Mouse (Mus musculus) embryo, embryonic 10.5 days (tissue): ENCODE data around the gene Dchs1.
A peak's percentile ranks its signal among the peaks of the same experiment; 100 is the strongest.

Experiments
- DNase-seq: peaks from one replicate; pipeline ENCODE4 v3.0.0-alpha.2; 2015; ENCODE audit warnings: low spot score

The Dchs1 gene

DNA sequence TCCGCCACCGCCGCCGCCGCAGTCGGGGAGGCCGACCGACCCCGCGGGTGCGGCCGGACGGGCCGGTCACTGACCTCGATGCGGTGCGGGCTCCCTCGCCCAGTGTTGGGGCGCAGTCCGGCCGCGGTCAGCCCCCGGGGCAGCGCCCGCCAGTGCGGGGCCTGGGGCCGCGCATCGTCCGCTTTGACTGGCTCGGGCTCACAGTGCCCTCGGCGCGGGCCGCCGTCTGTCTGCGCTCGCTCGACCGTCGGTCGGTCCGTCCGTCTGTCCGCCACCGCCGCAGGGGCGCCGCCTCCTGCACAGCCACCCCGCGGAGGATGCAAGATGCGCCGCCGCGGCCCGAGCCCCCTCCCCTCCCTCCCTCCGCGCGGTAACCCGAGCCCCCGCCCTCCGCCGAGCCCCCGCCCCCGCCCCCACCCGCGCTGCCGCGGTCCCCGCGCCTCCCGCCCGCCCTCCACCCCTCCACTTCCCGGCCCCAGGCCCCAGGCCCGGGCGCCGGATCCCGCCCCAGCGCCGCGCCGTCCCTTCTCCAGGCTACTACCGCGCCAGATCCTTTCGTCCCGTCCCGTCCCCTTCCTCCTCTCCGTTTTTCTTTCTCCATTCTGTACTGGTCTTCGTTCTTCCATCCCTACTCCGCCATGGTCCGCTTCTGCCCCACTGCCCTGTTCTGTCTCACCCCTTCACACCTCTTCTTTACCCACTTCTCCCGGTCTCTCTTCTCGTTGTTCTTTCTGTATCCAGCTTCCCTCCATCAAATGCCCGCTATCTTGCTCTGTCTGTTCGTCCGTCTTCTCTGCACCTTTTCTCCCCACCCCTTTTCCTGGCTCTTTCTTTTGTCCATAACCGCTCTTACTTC, at the start of gene Dchs1:
Dchs1 (minus strand) TSS at position 370 of the 856 bp plus-strand sequence.
- peak; percentile 59 for DNase-seq

DNA sequence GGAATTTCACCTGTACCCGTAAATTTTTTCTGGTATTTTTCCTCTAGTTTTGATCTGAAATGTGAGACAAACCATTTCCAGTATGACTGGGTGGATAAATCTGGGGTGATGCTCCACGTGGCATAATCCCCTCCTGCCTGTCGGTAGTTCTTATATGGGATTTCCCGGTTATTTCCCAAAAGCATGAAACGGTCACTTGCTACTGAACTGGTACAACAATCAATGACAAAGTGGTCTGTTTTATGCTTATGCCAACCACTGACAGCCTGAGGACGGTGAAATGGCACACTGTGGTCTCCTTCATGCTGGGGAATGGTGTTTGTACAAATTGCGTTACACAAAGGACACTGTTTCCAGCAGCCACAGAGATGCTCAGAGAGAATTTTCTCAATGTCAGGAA, 36.8 kb upstream of the Dchs1 start:
- DNase-seq = no peak

GRCm38 (mm10) chr7:105818483-105818882, 31.0 kb upstream of the Dchs1 start:
- peak; percentile 75 for DNase-seq

- peak; percentile 34 for DNase-seq
These were observed 29.3 kb upstream of the Dchs1 start for GRCm38 (mm10) chr7:105816736-105817135.

GRCm38 (mm10) chr7:105813326-105813725, 25.9 kb upstream of the Dchs1 start:
- no peak for DNase-seq

- DNase-seq = no peak
These were observed 25.1 kb upstream of the Dchs1 start for GRCm38 (mm10) chr7:105812566-105812965.

DNA sequence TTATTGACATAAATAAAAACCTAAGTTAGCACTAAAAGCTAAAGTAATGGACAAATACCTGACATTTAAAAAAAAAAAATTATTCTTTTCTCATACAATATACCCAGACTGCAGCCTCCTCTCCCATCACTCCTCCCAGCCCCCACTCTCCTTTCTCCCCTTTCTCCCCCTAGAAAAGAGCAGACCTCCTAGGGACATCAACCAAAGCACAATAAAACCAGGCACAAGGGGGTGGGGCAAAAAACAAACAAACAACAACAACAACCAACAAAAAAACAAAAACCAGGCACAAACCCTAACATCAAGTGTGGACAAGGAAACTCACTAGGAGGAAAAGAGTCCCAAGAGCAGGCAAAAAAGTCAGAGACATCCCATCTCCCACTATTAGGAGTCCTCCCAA, 24.1 kb upstream of the Dchs1 start:
- no peak for DNase-seq

DNA sequence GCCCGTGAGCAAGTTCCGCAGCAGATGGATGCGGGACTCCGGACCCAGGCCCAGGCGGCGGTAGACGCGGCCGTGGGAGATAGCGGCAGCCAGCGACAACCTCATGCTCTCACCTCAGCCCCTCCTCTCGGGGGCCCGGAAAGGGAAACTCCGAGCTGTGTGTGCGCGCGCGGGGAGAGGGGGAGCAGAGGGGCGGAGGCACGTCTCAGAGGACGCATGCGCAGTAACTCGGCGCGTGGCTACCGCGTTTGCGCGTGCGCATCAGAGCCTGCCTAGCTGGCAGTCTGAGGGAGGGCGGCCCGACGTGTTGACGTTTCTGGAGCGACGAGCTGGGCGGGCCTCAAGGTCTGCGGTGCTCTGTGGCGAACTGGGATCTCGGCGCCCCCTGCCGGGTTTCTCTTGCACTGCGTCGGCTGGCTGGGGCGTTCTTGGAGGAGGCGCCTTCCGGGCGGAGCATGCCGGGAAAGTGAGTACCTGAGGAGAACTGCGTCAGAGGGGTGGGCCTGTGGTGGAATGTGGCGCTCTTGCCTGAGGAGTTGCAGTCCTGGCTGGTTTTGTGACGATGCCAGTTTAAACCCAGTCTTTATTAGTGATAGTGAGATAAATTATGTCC, 23.5 kb upstream of the Dchs1 start, which contains the start of gene Mrpl17:
Mrpl17 (minus strand) TSS at position 223 of the 613 bp plus-strand sequence.
- peak; percentile 99 for DNase-seq

DNA sequence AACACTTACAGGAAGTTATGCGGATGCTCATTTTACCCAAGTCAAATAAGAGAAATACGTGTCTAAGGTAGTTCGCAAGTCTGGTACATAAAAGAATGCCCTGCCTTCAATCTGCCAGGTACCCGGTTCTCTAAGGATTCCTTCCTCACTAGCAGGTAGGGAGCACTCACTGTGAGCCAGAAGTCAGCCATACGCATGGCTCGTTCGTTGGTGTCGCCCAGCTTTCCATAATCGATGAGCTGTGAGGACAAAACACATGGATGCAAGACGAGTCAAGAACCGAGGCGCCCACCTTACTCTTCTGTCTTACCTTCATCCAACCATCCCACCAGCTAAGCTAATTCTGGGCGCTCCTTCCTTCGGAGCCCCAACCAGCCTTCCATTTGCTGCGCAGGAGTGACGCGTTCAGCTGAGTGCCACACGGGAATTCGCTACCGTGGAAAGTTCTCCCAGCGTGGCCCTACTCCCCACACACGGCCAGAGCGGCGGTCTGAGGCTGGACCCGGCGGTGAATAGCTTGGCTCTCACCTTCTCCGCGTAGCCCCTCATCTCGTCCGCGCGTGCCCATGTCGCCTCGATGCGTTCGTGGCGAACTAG, 22.9 kb upstream of the Dchs1 start:
- peak; percentile 43 for DNase-seq

GRCm38 (mm10) chr7:105809836-105810235, 22.4 kb upstream of the Dchs1 start:
- no peak for DNase-seq

GRCm38 (mm10) chr7:105808385-105808784, 20.9 kb upstream of the Dchs1 start:
- DNase-seq = no peak

- DNase-seq = no peak
These were observed 19.3 kb upstream of the Dchs1 start for GRCm38 (mm10) chr7:105806716-105807115.

DNA sequence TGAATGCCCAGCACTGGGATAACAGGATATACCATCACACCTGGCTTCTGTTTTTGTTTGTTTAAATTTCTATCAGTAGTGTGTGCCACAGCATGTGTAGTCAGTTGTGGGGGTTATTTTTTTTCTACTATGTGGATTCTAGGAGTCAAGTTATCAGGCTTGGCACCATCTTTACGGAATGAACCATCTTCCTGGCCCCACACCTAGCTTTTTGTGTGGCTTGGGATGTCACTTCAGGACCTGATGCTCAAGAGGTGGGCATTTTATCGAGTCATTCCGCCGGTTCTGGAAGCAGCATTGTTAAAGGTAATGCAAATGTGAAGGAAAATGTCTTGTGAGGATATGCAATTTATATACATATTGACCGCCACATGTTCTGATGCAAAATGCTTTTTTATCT, 18.7 kb upstream of the Dchs1 start:
- no peak for DNase-seq

DNA sequence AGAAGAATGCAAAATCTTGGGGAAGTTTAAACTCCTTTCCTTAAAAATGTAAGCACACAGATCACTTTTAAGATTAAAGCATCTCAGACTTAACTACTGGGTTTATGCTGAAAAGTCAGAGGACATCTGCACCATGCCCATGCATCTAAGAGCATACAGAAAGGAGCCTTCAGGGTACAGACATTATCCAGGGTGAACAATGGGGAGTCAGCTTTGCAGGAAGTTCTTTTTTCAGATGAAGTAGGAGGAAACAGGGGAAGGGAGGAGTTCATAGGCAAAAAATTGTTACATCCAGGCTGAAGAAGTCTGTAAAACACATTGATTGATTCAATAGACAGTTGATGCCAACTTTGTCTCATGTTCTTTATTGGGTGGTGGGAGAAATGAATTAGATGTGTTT, 16.0 kb upstream of the Dchs1 start:
- no peak for DNase-seq

DNA sequence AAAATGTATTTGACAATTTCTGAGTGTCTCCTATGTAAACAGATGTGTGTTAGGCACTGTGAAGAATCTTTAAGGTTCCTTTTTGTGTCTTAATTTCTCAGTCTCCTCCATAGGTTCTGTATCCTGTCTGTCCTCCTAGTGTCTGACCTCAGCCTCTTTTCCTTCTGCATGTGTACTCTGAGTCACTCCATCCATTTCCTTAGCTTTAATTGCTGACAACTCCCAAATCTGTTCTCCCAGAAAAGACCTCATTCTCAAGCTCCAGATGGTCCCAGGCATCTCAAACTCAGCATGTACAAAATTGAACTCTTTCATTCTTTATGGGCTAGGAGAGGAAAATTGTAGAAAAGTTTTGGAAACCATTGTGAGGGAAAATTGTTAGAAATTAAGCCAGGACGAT, 15.3 kb upstream of the Dchs1 start:
- no peak for DNase-seq

GRCm38 (mm10) chr7:105802312-105802711, 14.9 kb upstream of the Dchs1 start:
- no peak for DNase-seq

- DNase-seq = no peak
These were observed 9.5 kb upstream of the Dchs1 start for GRCm38 (mm10) chr7:105796972-105797371.

DNA sequence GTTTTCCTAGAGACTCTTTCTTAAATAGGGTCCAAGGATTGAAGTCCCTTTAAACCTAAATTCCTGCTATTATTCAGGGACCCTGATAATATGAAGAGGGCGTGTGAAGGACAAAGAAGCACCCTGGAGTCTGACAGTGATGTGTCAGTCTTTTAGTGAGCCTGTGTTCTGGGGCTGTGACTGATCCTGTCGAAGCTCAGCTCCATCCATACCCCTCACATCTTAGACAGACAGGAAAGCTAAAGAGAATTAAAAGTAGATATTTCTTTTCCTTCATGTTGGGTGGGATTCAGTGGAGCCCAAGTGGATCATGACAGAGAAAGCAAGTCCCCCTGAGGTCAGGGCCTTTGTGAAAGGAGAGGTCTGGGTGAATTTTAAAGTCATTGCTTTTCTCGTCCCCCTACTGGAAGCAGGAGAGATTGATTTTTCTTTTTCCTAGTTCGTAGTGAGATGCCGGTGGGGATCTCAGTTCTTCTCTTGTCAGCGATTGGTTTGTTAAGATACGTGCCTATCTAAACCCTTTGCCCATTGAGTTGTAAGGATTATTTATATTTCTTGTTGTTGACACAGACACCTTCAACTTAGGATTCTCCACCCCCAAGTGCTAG, 8.4 kb upstream of the Dchs1 start:
- DNase-seq = peak; percentile 48

GRCm38 (mm10) chr7:105793701-105794100, 6.2 kb upstream of the Dchs1 start:
- no peak for DNase-seq

GRCm38 (mm10) chr7:105791147-105791546, 3.7 kb upstream of the Dchs1 start:
- DNase-seq = no peak

DNA sequence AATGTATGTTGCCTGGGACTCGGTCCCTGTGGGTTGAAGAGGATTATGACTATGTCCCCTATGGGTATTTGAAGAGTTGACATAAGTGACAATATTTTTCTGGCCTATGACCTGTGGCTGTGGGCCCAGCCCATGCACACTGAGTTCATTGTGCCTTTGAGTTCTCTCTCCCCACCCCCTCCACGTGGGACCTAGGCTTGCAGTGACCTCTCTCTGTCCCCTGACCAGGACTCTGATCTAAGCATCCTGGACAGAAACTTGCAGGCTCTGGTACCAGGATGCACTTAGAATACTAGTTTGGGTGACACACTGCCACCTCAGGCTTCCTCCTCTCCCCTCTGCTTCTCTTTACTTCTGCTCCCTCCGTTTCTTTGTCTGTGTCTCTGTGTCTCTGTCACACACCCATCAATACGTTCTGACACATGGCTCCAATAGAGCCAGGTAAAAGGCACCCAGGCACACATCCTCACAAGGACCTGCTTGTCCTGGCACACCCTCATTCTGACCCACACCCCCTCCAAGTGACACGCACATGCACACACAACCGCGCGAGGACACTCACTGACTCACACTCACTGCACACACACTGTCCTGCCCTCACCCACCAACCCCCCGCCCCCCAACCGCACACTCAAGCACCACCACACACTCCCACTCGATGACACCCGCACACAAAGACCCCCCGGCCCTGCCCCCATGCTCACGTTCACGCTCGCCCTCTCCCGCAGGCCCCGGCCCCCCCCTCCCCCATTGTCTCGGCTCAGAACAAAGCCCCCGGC, 759 bp downstream of the Dchs1 start:
- peak; percentile 49 for DNase-seq

GRCm38 (mm10) chr7:105784556-105784955, 2.9 kb downstream of the Dchs1 start:
- peak; percentile 40 for DNase-seq
